Mouse (Mus musculus) large intestine, adult 2 months (tissue): ENCODE results near the gene Whrn. TPM values are rescaled to one million over a fixed set of nuclear protein-coding genes. Genes with fewer than 3 reads are reported as not detected.
A peak's percentile ranks its signal among the peaks of the same experiment; 100 is the strongest.

Source experiments
- DNase-seq: peaks from one replicate; pipeline ENCODE4 v3.0.0-alpha.2; 2012; ENCODE audit warnings: low read depth, low spot score
- WGBS: fragments of 180-500 bp; shearing (Covaris S2); methylation state at CpG from one replicate; pipeline ENCODE4 v1.1.7; 2018; 5-methylcytosine and 5-hydroxymethylcytosine counted together
- polyA plus RNA-seq: library from polyadenylated mRNA; depleted of rRNA; stranded (reverse); fragments of >200 nt; gene quantifications from 2 replicates; pipeline ENCODE4 v1.2.3, GENCODE M21; 2012

Whrn gene
- polyA plus RNA-seq, 1 experiment = 11.0 TPM

DNA sequence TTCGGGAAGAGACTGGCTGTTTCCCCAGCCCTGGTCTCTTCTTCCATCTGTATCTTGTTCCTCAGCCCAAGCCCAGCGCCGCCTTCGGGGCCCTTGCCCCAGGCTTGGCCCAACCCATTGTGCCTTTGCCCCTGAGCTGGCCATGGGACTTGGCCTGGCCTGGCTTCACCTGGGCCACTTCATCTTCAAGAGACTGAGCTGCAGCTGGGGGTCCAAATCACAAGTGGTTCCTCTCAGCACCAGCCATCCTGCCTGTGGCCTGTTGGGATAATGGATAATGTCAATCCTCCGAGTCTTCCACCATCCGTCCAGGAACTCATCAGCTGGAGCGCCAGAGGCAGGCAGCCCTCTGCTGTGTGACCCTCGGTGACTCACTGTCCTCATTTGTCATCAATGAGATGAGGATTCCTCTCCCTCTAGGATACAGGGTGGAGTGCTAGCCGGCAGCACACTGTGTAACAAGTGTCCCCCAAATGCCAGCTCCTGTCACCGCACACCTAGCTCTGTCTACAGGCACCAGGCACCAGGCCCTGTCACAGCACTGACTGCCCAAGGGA is 97.7 kb downstream of the Whrn start:
- 91% methylated on average over 10 of the region's 10 CpGs for WGBS
- no peak for DNase-seq

DNA sequence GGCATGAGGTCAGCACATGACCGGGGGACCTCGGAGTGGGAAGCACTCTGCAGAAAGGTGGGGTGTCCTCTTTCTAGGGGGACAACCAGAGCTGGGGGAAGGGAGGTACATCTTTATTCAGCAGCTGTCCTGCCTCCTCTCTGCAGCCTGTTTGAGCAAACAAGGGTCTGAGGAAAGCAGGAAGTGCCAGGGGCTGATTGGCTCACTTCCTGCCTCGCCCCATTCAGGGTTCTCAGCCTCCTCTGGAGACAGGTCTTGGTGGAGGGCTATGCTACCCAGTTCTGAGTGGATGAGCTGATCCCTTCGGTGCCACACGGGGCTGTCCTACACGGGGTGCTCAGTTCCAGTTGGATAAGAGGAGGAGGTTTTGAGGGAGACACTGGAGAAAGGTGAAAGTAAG is 104.5 kb downstream of the Whrn start:
- no peak for DNase-seq
- WGBS = 60% methylated on average over 6 of the region's 6 CpGs

GRCm38 (mm10) chr4:63389887-63390528 is 105.8 kb downstream of the Whrn start:
- 82% methylated on average over 11 of the region's 11 CpGs for WGBS
- DNase-seq = no peak

- WGBS = 73% methylated on average over 8 of the region's 8 CpGs
- DNase-seq = no peak
Observed at GRCm38 (mm10) chr4:63389121-63389886, 106.5 kb downstream of the Whrn start.

DNA sequence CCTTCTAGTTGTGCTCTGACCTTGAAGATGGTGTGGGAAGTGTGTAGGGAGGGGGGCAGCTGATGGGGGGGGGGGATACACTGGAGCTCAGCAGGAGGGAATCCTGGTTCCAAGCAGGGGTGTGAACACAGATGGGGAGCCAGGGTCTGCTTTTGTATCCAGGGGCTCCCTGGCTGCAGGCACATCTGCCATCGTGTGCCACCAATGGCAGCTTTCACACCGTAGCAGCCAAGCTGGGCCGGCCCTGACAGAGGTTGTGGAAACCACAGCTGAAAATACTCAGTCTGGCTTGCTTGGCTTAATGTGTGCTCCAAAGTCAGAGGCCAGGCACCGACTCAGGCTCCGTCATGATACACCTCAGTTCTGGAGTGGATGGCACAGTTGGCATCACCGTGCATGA is 107.8 kb downstream of the Whrn start:
- no peak for DNase-seq
- 93% methylated on average over 6 of the region's 6 CpGs for WGBS

DNA sequence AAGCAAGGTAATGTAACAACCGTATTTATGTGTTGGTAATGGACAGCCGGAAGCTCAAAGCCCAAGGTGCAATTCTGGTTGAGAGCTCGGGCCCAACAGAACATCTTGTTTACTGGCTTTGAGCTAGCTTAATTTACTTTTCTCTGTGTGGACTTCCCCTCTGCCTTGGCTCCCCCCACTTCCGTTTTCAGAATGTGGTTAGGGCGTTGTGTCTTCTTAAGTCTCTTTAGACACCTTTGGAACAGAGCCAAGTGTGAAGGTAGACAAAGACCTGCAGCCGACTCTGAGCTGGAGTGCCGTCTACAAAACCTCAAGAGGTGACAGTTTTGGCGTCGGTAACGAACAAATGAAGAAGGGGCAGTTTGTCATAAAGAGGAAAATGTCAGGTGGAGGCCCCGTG is 110.0 kb downstream of the Whrn start:
- WGBS = 56% methylated on average over 11 of the region's 11 CpGs
- DNase-seq = no peak

GRCm38 (mm10) chr4:63385253-63385652 is 110.5 kb downstream of the Whrn start:
- WGBS = 81% methylated on average over 3 of the region's 3 CpGs
- no peak for DNase-seq

DNA sequence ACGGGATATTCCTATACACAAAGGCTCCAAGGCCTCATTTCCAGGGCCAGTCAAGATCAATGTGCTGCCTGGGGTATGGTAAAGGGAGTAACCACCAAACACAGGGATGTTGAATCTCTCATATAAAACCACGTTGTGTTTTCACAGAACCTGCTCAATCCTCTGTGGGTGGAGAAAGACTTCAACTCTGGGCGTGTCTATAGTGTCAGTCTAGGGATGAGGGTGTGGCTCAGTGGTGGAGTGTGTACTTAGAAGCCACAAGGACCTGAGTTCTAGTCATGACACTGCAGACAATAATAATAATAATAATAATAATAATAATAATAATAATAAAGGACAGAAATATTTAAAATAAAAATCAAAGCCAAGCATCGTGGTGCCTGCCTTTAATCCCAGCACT is 111.5 kb downstream of the Whrn start:
- no peak for DNase-seq
- WGBS = 84% methylated on average over 4 of the region's 4 CpGs

DNA sequence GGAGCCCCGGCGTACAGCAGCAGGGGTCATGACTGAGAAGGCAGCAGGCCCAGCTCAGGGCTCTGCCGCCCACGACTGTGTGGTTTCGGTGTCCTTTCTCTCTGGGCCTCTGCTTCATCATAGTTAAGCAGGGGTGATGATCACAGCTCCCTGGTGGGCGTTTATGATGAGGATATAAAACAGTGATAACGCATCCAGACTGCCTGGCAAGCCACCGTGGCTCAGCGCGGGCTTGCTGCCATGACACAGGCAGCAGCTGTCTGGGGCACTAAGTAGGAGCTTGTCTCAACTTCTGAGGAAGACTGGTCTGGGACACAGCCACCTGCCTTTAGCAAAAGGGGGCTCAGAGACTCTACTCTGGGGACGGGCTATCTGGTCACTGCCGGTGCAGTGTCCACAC is 112.3 kb downstream of the Whrn start:
- WGBS = 80% methylated on average over 12 of the region's 12 CpGs
- no peak for DNase-seq

GRCm38 (mm10) chr4:63382676-63383369 is 113.0 kb downstream of the Whrn start:
- DNase-seq = no peak
- WGBS = 92% methylated on average over 4 of the region's 4 CpGs

DNA sequence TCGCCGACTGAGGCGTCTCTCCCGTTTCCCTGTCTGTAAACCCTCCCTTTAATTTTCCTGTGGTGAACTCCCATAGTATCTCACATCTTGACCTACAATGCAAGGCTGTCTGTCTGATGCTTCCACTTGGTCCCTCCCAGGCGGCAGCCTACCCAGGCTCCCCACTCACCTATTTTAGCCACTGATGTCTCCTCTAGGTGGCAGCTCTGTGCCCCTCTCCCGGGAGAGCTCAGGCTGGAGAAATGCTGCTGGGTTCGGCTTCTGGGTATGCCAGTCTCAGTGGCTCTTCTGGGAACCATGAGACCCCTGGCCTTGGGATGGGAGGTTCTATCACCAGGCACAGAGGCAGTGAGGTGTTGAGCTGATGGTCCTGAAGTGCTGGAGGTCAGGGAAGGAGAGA is 118.3 kb downstream of the Whrn start:
- WGBS = 78% methylated on average over 7 of the region's 7 CpGs

DNA sequence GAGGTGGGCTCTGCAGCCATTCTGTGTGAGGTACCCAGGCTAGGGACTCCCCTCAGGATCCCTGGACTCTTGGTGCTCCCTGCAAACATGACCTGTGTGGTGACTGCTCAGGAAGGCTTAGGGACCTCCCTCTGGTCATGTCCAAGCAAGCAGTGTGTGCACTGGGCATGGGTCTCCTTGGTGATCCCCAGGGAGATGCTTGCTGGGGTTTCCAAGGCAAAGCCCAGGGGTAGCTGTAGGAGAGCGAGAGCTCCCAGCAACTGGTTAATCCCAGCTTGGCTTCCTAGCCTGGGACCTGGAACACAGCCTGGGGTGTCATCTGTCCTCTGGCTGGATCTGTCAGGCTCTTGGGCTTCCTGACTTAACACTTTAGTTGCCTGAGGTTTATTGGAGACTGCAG is 120.4 kb downstream of the Whrn start:
- 89% methylated on average over 1 of the region's 1 CpGs for WGBS

More for the DNA sequence above, 118.3 kb downstream of the Whrn start:
- DNase-seq = no peak

GRCm38 (mm10) chr4:63374331-63374730 is 121.5 kb downstream of the Whrn start:
- 55% methylated on average over 12 of the region's 12 CpGs for WGBS
- no peak for DNase-seq

More for the DNA sequence above, 120.4 kb downstream of the Whrn start:
- no peak for DNase-seq

DNA sequence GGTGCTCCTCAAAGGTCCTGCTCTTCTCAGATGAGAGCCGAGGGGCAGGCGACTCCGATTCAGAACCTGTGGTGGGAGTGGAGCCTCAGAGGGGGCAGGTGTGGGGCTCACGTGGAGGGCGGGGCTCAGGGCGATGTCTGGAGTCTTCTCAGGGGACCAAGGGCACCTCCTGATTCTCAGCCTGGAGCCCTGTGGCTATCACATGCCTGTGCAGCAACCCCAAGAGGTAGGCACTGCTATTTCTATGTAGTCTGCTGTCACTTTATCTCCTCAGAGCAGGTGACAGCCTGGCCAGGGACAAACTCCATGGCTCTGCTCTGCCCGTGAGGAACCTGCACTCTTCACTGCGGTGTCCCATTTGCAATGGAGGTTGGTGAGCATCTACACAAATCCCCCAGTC is 122.4 kb downstream of the Whrn start:
- DNase-seq = no peak
- 86% methylated on average over 8 of the region's 8 CpGs for WGBS

- WGBS = 68% methylated on average over 3 of the region's 3 CpGs
- no peak for DNase-seq
Observed at GRCm38 (mm10) chr4:63371890-63372289, 123.9 kb downstream of the Whrn start.

DNA sequence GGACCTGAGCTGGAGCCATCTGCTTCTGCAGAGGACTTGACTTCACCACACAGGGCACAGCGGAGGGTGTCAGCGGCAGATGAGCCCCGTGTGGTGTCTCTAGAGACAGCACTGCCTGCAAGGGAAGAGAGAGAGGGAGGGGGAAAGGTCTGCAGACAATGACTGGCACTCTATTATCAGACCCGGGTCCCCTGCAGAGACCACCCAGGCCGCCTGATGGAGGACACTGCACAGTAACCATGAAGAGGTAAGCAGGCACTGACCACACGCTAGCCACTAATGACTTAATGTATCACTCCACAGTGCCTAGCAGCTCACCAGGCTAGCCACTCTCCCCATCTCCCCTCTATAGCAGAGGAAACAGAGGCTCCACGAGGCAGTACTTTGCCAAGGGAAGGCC is 124.9 kb downstream of the Whrn start:
- DNase-seq = no peak
- WGBS = 67% methylated on average over 7 of the region's 7 CpGs

GRCm38 (mm10) chr4:63368577-63368976 is 127.2 kb downstream of the Whrn start:
- peak; percentile 36 for DNase-seq
- WGBS = 18% methylated on average over 4 of the region's 4 CpGs
